Mouse (Mus musculus): ENCODE results near the gene Plekhg1. TPM values are rescaled to one million over a fixed set of nuclear protein-coding genes. Genes with fewer than 3 reads are reported as not detected.

The Plekhg1 gene
- polyA plus RNA-seq, 2 experiments: 0.75 to 0.98 TPM

- no peak overlapping the region for H3K9ac ChIP-seq (replicated peaks)
- no peak overlapping the region for H3K27ac ChIP-seq
- peaks cover 13 to 14% of the 10 kb centered on the region in 2 experiments for H3K4me1 ChIP-seq (replicated peaks; ENCODE audit: control insufficient read depth in 2 of 2, insufficient read depth in 2 of 2, low read length in 1 of 2)
- 83% methylated on average over 4 of the region's 4 CpGs for WGBS (ENCODE audit: insufficient replicate concordance)
- DNase-seq (ENCODE audit: low read depth in 3 of 3, low spot score in 3 of 3): no peak
- peaks cover 46% of the 10 kb centered on the region for H3K36me3 ChIP-seq (replicated peaks; ENCODE audit: control insufficient read depth, insufficient read depth, low read depth)
- no peak overlapping the region for H3K4me3 ChIP-seq (ENCODE audit: insufficient read depth in 1 of 2, low read depth in 2 of 2, low read length in 2 of 2)
- ATAC-seq (ENCODE audit: insufficient read depth): no peak
- H3K27me3 ChIP-seq (ENCODE audit: control insufficient read depth, insufficient read depth, low read length): no peaks in the 10 kb centered on the region
- no peaks in the 10 kb centered on the region for H3K9me3 ChIP-seq (ENCODE audit: control insufficient read depth, low read length)
- TF ChIP-seq CTCF (IDR thresholded peaks at IDR 0.05; ENCODE audit: low read depth) (no peak), EP300 (IDR thresholded peaks at IDR 0.05; ENCODE audit: low read depth) (no peak)
- H3K4me2 ChIP-seq (ENCODE audit: low read depth): no peak overlapping the region
Measured at GRCm38 (mm10) chr10:3980231-3980630, 240.1 kb downstream of the Plekhg1 start.

GRCm38 (mm10) chr10:3990295-3990883 is 250.2 kb downstream of the Plekhg1 start:
- no peak for ATAC-seq (ENCODE audit: insufficient read depth)
- H3K9me3 ChIP-seq (ENCODE audit: control insufficient read depth, low read length): no peaks in the 10 kb centered on the region
- no peaks in the 10 kb centered on the region for H3K27me3 ChIP-seq (ENCODE audit: control insufficient read depth, insufficient read depth, low read length)
- H3K4me2 ChIP-seq (ENCODE audit: low read depth): no peak overlapping the region
- no peak overlapping the region for H3K4me3 ChIP-seq (ENCODE audit: insufficient read depth in 1 of 2, low read depth in 2 of 2, low read length in 2 of 2)
- no peak for DNase-seq (ENCODE audit: low read depth in 3 of 3, low spot score in 3 of 3)
- TF ChIP-seq EP300 (IDR thresholded peaks at IDR 0.05; ENCODE audit: low read depth) (no peak), CTCF (IDR thresholded peaks at IDR 0.05; ENCODE audit: low read depth) (no peak)
- H3K36me3 ChIP-seq (replicated peaks; ENCODE audit: control insufficient read depth, insufficient read depth, low read depth): peaks cover 38% of the 10 kb centered on the region
- H3K4me1 ChIP-seq (replicated peaks; ENCODE audit: control insufficient read depth in 2 of 2, insufficient read depth in 2 of 2, low read length in 1 of 2): peaks cover 26 to 27% of the 10 kb centered on the region in 2 experiments
- no peak overlapping the region for H3K27ac ChIP-seq
- H3K9ac ChIP-seq (replicated peaks): no peak overlapping the region
- 86% methylated on average over 6 of the region's 6 CpGs for WGBS (ENCODE audit: insufficient replicate concordance)

GRCm38 (mm10) chr10:3993365-3994102 is 253.4 kb downstream of the Plekhg1 start:
- Histone ChIP-seq H3K36me3 (replicated peaks; ENCODE audit: control insufficient read depth, insufficient read depth, low read depth) (peaks cover 39% of the 10 kb centered on the region), H3K4me3 (ENCODE audit: insufficient read depth in 1 of 2, low read depth in 2 of 2, low read length in 2 of 2) (peak overlapping the region in 1 of 2 experiments; percentile 25; a peak in 2 of 4 replicates), H3K9me3 (ENCODE audit: control insufficient read depth, low read length) (no peaks in the 10 kb centered on the region), H3K27ac (peak overlapping the region; percentile 93), H3K4me1 (replicated peaks; ENCODE audit: control insufficient read depth in 2 of 2, insufficient read depth in 2 of 2, low read length in 1 of 2) (peaks cover 34 to 35% of the 10 kb centered on the region in 2 experiments), H3K27me3 (ENCODE audit: control insufficient read depth, insufficient read depth, low read length) (no peaks in the 10 kb centered on the region), H3K9ac (replicated peaks) (peak overlapping the region; percentile 64), H3K4me2 (ENCODE audit: low read depth) (peak overlapping the region; percentile 59)
- DNase-seq (ENCODE audit: low read depth in 3 of 3, low spot score in 3 of 3) (peak; percentile 75 to 78 (median 76)), ATAC-seq (ENCODE audit: insufficient read depth) (peak; percentile 98)
- TF ChIP-seq EP300 (IDR thresholded peaks at IDR 0.05; ENCODE audit: low read depth) (peak; percentile 93), CTCF (IDR thresholded peaks at IDR 0.05; ENCODE audit: low read depth) (no peak)
- WGBS (ENCODE audit: insufficient replicate concordance): 27% methylated on average over 8 of the region's 8 CpGs

GRCm38 (mm10) chr10:3995277-3995676 is 255.1 kb downstream of the Plekhg1 start:
- no peaks in the 10 kb centered on the region for H3K27me3 ChIP-seq (ENCODE audit: control insufficient read depth, insufficient read depth, low read length)
- no peak overlapping the region for H3K9ac ChIP-seq (replicated peaks)
- peak overlapping the region; percentile 50 for H3K27ac ChIP-seq
- WGBS (ENCODE audit: insufficient replicate concordance): 62% methylated on average over 4 of the region's 4 CpGs
- no peak overlapping the region for H3K4me2 ChIP-seq (ENCODE audit: low read depth)
- ATAC-seq (ENCODE audit: insufficient read depth) (no peak), DNase-seq (ENCODE audit: low read depth in 3 of 3, low spot score in 3 of 3) (no peak)
- H3K9me3 ChIP-seq (ENCODE audit: control insufficient read depth, low read length): no peaks in the 10 kb centered on the region
- no peak overlapping the region for H3K4me3 ChIP-seq (ENCODE audit: insufficient read depth in 1 of 2, low read depth in 2 of 2, low read length in 2 of 2)
- no peak for TF ChIP-seq EP300 (IDR thresholded peaks at IDR 0.05; ENCODE audit: low read depth)
- TF ChIP-seq CTCF (IDR thresholded peaks at IDR 0.05; ENCODE audit: low read depth): peak; percentile 77
- H3K36me3 ChIP-seq (replicated peaks; ENCODE audit: control insufficient read depth, insufficient read depth, low read depth): peaks cover 29% of the 10 kb centered on the region
- H3K4me1 ChIP-seq (replicated peaks; ENCODE audit: control insufficient read depth in 2 of 2, insufficient read depth in 2 of 2, low read length in 1 of 2): peaks cover 34 to 35% of the 10 kb centered on the region in 2 experiments

- Histone ChIP-seq H3K9ac (replicated peaks) (no peak overlapping the region), H3K4me2 (ENCODE audit: low read depth) (peak overlapping the region; percentile 4), H3K36me3 (replicated peaks; ENCODE audit: control insufficient read depth, insufficient read depth, low read depth) (peaks cover 21% of the 10 kb centered on the region), H3K4me1 (replicated peaks; ENCODE audit: control insufficient read depth in 2 of 2, insufficient read depth in 2 of 2, low read length in 1 of 2) (peaks cover 34 to 35% of the 10 kb centered on the region in 2 experiments), H3K9me3 (ENCODE audit: control insufficient read depth, low read length) (no peaks in the 10 kb centered on the region), H3K4me3 (ENCODE audit: insufficient read depth in 1 of 2, low read depth in 2 of 2, low read length in 2 of 2) (no peak overlapping the region), H3K27me3 (ENCODE audit: control insufficient read depth, insufficient read depth, low read length) (no peaks in the 10 kb centered on the region), H3K27ac (peak overlapping the region; percentile 44)
- 51% methylated on average over 15 of the region's 15 CpGs for WGBS (ENCODE audit: insufficient replicate concordance)
- peak; percentile 87 for TF ChIP-seq CTCF (IDR thresholded peaks at IDR 0.05; ENCODE audit: low read depth)
- peak; percentile 56 for TF ChIP-seq EP300 (IDR thresholded peaks at IDR 0.05; ENCODE audit: low read depth)
- peak; percentile 14; the same call in 1 of the 2 replicates for ATAC-seq (ENCODE audit: insufficient read depth)
- peak; percentile 49 to 58 (median 55) for DNase-seq (ENCODE audit: low read depth in 3 of 3, low spot score in 3 of 3)
Measured at GRCm38 (mm10) chr10:3996170-3996876, 256.2 kb downstream of the Plekhg1 start.

Measured in liver, embryonic 14.5 days (tissue).